Mouse (Mus musculus) bone marrow, adult 2 months (tissue): ENCODE results near the gene Cul7.

Experiments used
- CTCF ChIP-seq: fragments of 200-500 bp; IDR thresholded peaks from 2 replicates; pipeline ENCODE4 v1.5.1; 2011; ENCODE audit warnings: low read length, control low read depth; ENCODE audit not compliant: control insufficient read depth, insufficient read depth
- POLR2A ChIP-seq: fragments of 200-500 bp; IDR thresholded peaks from 2 replicates; pipeline ENCODE4 v1.6.1; 2011; ENCODE audit warnings: low read depth, mild to moderate bottlenecking, control low read depth, low read length, borderline replicate concordance; ENCODE audit not compliant: control insufficient read depth

DNA sequence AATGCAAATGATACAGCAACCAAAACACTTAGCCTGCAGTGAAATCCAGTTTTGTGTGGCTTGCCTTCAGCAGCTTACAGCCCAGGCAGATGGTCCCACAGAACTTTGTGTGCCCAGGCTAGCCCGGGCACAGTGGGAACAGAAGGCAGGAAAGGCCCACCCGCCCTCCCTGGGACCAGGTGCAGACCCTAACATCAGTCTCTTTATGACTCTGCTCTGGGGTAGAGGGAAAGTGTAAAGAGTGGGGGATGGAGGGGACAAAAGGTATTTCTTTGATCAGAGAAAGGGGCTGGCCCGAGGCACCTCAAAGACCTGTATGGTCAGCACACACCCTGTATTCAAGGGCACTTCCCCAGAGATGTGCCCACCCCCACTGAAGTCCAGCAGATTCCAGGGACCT, 36.9 kb upstream of the Cul7 start:
- TF ChIP-seq CTCF (no peak), POLR2A (no peak)
